Mouse (Mus musculus) urinary bladder, postnatal 10 days (tissue): ENCODE results near the gene Fbxl21.

ENCODE experiments used
- DNase-seq: peaks from one replicate; pipeline ENCODE4 v3.0.0; 2022; ENCODE audit warnings: low spot score

Fbxl21 gene

DNA sequence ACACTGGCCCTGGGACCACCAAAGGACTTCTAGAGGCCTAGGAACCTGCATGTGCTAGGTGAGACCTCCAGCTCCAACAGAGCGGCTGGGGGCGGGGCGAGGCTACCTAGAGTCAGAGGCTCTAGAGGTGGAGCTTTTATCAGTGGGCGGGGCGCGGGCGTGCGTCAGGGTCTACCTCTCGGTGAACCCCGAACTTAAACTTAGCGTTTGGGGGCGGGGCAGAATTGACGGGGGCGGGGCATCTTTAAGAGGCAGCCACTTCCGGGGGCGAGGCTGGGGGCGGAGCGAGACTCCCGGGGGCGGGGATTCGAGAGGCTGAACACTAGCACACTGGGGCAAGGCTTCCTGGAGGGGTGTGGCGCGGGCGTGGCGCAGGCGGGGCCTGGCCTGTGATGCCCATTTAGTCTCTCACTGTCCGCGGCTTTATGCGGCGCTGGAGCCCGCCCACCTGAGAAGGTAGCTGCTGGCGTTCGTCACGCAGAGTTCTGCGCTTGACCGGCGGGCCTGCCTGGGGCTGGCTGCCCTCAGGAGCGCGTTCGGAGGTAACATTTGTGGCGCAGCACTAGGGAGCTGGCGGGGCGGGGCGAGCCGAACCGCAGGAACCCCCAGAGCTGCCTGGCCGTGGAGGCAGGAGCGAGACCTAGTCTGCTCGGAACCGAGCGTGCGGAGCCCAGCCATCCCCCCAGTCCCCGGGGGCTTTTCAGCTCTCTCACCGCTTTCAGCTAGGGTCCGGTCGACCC is at the start of gene Fbxl21:
Gene Fbxl21, plus strand, starts transcription at position 392 of the 740 bp plus-strand sequence.
- DNase-seq: peak; percentile 66

DNA sequence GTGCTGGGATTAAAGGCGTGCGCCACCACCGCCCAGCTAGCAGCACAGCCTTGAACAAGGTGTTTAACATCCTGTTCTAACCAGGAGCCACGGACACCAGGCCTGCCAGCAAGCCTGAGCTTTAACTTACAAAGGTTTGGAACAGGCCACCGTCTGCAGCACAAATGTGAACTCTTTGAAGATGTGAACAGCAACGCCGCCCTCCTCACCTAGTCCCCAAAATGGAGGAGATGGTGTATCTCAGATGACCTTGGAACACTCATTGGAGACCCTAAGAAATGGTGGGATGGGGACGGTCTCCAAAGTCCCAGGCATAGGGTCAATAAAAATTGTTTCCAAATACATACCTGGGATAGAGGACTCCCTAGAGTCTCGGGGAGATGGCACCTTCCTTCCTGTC is 49.6 kb upstream of the Fbxl21 start:
- no peak for DNase-seq

DNA sequence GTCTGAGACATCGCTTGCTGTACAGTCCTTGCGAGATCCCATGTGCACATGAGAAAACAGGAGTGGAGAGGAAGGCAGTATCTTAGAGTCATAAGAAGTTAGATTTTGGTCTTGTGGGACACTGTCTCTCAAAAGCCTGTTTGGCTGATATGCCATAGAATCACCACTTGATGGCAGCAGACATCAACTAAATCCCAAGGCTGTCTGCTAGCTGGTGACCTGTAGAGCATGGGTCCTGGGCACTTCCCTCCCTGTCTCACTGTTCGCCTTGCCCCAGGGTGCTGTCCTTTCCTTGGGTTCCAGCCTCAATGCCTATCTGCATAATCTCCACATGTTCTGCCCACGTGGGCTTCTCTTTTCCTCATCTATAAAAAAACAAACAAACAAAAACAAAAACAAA is 46.9 kb upstream of the Fbxl21 start:
- DNase-seq: no peak

DNA sequence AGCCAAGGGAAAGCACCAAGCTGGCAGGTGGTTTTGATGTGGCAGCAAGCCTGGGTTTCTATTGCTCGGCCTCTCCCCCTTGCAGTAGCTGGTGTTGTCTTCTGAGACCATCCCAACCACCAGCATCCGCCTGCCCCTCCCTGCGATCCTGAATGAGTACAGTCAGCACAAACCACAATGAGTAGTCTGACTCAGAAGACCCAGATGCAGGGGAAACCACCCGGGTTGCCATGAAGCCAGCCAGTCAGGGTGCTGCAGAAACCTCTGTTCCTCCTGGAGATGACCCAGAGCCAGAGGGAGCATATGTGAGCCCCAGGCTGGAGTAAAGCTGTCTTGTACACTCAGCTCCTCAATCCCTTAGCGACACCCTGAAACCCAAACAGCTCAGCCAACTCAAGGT is 45.5 kb upstream of the Fbxl21 start:
- no peak for DNase-seq

DNA sequence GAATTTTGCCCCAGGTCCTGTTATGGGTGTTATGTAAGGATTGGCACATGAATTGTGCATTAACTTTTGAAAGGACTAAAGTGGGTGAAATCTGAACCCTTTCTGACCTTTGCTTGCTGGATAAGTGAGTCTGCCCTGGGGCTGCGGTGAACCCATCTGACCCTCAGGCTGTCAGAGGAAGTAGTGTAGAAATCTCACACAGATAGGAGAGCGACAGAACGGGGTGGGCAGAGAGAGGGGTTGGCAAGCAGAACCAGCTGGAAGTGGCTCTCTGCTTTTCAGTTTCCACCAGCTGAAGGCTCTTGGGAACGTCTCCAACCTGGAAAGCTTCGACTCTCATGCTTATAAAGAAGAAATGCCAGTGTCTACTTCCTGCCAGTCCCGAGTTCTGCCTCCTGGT is 45.0 kb upstream of the Fbxl21 start:
- DNase-seq: no peak

DNA sequence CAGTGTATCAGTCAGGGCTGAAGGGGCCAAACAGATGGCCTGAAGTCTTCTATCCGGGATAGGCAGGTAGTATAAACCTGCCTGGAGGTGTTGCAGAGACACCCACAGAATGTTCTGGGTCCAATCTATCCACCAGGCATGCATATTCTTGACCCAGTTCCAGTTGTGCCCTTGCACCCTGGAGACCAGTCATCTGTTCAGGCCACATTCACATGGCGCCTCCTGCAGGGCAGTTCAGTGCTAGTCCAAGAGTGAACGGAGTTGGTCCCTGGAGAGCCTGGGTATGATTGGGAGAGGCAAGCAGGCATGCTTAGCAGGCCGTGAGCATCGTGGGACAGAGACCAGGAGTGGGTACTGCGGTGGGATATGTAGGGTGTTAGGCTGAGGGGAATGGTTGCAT is 44.2 kb upstream of the Fbxl21 start:
- no peak for DNase-seq

DNA sequence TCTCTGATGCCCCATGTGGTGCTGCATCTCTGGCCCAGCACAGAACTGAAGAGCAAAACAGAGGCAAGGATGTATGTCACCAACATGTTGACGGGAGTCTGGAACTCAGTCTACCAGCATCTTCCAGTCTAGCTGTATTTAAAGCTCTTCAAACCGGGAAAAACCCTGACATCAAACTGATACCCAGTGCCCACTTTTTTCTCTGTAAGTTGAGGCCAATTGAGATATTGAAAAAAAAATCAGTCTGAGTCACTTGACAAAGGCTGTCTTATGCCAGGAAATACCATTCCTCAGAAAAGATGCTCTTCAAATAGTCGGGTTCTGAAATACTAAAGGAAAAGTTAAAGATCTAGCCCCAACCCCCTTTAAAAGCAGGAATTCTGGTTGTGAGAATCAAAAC is 40.1 kb upstream of the Fbxl21 start, which contains the start of gene Il9:
Gene Il9, minus strand, starts transcription at position 101 of the 400 bp plus-strand sequence.
- DNase-seq: no peak

DNA sequence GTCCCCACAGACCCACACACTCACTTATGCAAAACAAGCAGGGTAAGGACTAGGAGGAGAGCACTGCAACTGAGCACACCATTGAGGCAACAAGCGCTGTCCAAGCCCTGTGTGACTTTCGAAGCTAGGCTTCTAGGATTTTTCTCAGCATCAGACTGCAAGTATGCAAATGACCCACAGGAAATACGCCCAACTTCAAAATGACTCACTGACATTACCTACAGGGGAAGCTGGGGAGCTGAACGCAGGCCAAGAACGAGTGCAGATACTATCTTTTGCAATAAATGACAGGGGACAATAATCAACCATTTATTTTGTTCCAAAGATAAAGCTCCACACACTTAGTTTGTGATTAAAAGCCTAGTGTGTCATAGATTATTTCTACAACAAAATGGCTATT is 34.3 kb upstream of the Fbxl21 start:
- DNase-seq: no peak

DNA sequence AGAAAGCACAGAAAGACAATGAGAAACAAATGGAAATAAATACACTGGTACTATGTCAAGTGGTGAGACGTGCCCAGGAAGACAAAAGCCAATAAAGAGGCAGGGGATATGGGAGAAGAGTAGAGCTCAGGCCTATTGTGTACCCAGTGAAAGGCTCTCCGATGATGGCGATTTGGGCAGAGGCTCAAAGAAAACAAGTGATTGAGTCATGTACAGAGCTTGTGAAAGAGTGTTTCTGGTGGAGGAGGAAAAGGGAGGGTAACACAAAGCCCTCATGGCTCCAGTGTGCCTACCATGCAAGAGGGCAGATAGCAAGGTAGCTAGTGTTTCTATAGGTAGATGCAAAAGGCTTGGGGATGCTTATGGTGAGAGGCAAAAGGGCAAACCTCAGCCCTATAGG is 27.8 kb upstream of the Fbxl21 start:
- no peak for DNase-seq

DNA sequence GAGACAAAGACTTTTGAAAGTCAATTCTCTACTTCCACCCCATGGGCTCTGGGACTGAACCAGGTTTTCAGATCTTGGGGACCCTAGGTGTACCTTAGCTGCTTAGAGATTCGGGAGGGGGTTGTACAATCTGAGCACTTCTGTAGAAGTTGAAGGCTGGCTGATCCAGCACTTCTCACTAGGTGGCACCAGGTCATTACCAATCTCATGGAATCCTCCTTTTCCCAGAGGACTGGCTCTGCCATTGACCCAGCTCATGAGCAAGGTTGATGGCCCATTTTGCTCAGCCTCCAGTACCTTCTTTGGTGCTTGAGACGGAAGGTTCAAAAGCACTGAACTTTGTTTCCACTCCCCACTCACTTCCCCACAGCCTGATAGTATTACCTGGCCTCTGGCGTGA is 22.1 kb upstream of the Fbxl21 start:
- no peak for DNase-seq

DNA sequence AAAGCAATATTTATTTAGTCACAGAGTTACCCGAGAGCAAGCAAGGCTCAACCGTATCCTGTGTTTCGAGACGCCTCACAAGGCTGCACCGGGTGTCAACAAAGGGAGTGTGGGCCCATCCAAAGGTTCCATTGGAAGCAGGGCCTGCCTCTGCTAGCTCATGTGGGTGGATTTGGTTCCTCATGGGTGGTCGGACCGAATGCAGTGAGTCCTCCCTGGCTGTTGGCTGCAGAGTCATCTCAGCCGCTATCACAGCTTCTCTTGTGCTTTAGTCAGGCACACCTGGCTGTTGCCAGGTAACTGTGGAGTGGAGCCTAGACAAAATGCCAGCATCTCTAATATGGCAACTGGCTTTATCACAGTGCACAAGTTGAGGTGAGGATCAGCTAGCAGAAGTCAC is 21.6 kb upstream of the Fbxl21 start:
- DNase-seq: no peak

DNA sequence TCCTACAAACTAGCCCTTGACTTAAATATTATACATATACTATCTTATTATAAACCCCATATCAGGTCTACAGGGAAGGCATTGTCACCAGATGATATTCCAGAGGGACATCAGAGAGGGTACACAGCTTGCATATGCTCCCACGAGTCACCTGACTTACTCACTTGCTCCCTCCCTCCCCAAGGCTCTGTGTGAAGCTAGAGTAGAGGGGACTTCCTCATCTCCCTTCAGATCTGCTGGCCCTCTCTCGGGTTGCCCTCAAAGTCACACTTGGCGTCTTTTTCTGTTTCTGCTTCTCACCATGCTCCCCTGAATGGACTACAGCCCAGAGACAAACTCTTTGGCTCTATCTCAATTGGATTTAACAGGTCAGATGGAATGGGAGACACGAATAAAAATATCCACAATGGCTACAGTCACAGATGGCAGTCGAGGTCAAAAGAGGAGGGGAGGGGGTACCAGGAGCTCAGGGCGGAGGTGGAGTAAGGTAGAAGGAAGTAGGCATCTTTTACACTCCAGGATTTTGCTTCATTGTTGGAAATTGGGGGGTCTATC is 20.3 kb upstream of the Fbxl21 start:
- no peak for DNase-seq

DNA sequence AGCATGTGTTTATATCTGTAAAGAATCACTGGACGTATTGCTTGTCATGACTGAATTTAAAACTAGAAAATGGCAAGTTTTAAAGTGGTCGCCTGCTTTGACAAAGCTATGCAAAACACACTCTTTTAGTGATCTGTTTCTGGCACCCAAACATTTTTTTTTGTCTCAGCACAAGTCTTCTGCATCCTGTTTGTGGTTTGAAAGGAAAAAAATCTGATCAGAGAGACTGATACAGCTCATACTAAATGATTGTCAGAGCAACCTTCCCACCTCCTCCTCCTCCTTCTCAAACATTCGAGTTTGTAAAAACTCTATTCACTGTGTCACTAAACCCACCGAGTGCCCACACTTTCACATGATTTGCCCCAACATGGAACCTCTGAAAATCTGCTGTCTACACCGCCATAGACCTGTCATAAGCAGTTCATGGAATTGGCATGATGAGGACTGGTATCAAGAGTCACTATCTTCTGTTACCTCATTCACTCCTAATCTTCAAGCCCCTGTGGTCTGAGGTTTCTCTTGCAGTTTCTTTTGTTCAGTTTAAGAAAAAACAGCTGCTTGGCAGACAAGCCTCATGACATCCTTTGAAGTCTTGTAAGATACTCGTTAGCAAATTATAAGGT is 15.3 kb upstream of the Fbxl21 start:
- DNase-seq: no peak

DNA sequence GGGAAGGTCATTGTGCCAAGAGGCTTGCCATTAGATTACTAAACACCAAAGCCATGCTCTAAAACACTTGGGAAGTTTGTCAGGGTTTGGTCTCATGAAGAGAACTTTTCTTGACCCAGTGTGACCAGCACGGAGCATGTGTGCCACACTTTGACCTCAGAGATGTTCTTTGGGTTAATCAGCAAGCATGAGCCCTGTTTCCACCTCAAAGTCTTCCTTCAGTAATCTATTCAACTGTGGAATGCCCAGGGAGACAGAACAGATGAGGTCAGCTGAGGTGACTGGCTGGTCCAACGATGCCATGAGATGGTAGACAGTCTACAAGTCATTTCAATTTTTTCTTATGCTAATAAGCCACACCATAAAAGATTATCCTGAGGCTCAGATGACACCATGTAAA is 12.5 kb upstream of the Fbxl21 start:
- DNase-seq: no peak

DNA sequence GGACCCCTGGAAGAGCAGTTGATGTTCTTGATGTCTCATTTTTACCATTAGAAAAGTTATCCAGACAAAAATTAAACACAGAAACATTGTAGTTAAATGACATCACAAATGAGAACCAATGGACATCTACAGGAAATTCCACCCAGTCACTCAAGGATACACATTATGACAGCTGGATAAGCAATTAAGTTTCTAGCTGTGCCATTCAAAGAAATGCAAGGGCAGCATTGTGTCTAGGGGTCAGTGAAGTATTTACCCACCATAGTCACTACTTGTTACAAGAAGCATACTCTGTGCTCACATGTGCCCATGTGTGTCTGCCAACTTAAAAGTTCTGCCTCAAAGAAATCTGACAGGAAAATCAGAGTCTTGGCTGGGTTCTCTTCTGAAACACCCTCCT is 8.7 kb upstream of the Fbxl21 start:
- DNase-seq: no peak

DNA sequence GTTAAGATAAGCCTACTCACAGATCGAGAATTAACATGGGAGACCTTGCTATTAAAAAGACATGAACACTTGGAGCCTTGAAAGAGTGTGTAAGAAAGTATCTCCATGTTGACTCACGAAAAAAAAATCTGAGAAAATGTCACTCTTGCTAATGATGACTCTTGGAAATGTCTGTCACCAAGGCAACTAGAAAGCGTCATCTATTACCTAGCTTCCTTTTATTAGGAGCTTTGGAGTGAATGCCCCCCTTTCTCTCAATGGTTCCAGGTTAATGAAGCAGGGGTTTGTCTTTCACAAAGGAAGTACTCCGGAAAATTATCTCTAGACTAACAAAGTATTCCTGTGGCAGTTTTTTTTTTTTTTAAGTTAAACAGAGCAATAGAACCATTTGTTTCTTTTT is 6.0 kb upstream of the Fbxl21 start:
- no peak for DNase-seq

DNA sequence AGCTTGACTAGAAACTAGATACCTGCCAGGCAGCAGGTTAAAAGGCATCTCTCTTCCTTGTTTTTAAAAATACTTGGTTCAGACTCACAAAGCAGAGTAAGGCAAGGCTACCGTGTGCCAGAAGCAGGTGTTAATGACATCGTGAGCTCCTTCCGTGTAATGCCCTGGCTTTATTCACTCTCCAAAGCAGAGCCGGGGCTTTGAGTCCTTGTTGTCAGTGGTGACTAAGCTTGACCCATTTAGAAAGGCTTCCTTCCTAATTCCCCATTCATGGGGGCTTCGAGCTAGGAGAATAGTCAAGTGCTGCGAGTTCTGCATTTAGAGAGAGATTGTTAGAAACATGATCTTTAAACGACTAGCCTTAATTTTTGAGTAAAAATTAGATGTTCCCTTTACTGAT is 5.5 kb upstream of the Fbxl21 start:
- no peak for DNase-seq

DNA sequence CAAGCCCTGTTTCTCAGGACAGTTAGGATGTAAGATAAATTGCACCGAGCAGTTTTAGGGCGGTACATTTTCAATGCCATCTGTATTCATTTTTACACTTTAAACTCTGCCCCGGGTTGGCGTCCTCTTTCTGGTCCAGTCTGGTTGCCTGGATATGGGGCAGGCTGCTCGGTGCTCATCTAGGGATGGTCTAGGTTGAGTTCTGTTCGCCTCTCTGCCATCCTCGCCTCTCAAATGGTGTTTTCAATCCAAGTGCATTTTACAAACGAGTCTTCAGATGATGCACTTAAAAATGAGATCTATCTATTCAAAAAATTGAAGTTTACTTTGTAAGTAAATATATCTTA is 522 bp downstream of the Fbxl21 start:
- DNase-seq: no peak

DNA sequence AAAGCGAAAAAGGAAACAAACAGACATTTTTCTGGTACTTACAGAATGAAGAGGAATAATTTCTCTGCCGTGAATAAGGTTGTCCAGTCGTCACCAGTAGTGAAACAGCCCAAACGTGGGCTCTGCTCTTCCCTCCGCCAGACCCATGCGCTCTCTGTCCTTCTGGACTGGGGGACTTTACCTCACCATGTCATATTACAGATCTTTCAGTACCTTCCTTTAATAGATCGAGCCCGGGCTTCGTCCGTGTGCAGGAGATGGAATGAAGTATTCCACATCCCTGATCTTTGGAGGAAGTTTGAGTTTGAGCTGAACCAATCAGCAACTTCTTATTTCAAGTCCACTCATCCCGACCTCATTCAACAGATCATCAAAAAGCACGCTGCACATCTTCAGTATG is 4.6 kb downstream of the Fbxl21 start:
- no peak for DNase-seq

DNA sequence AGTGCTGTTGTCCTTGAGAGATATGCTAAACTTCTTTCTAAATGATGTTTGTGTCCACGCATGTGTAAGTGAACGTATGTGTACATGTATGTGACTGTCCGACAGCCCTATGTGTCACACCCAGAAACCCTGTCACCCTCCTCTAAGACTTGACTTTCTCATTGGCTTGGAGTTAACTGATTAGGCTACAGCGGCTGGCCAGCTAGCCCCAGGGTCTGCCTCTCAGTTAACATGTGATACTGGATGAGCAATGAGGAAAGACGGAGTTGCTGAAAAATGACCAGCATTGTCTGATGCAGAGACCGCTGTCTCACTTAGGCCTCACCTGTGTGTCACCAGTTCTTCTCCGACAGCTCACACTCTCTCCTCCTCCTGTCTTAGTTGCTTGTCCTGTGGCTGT is 5.6 kb downstream of the Fbxl21 start:
- no peak for DNase-seq

DNA sequence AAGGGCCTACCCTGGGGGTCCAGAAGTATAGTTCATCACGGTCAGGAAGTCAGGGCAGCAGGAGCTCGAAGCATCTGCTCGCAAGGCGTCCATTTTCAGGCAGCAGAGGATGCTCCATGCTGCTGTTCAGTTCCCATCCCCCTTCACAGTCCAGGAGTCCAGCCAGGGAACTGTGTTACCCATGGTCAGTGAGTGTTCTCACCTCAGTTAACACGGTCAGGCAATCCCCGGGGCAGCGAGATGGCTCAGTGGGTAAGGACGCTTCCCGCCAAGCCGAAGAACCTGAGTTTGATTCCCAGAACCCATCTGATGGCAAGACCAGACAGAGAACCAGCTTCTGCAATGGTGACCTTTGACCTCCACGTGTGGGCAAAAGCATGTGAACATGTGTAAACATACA is 6.0 kb downstream of the Fbxl21 start:
- no peak for DNase-seq

DNA sequence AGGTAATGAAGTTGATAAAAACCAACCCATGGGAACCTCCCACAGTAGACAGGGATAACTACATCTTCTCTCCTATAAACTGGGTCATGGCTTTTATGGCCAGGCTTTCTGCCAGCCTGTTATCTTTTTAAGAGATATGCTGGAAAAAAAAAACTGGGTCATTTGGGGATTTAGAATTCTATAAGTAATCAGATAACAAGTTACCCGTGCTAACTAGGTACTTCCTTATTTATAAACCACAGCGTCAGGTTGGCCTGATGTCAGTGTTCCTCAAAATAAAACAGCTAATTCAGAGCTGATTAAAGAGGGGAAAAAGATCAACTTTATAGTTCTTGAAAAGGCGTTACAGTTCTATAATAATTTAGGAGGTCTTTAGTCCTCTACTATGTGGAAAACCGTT is 6.8 kb downstream of the Fbxl21 start:
- DNase-seq: no peak

DNA sequence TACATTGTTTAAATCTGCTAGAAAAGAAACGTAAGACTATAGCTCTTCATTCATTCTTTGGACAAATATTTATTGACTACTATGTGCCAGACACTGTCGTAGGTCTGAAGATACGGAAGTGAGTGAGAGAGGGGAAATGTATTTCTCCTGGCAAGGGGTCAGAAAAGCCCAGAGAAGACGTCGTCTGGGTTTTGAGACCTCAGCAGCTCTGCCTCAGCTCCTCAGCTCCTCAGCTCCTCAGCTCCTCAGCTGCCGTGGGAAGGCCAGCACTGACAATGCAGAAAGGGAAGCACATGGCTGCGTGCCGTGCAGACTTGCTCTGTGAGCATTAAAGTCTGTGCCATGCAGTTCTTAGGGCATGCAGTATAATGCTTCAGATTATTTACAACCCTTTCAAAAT is 7.4 kb downstream of the Fbxl21 start:
- DNase-seq: no peak

DNA sequence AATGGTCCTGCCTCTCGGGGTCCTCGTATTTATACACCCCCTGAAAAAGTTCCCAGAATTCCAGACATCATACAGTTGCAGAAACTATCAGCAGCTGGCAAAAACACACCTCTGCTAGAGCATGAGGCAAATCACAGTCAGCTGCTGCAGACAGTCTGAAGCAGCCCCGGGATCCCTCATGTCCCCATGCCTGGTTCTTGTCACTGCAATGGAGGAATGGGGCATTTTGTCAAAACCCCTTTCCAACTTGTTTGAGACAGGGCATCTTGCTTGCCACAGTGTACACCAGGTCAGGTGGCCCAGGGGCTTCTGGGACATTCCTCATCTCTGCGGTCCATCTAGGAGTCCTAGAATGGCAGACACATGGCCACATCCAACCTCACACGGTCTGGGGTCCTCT is 12.7 kb downstream of the Fbxl21 start:
- DNase-seq: no peak
